Mouse (Mus musculus) forebrain, embryonic 14.5 days (tissue): ENCODE measurements around the gene Smg7. TPM values are rescaled to one million over a fixed set of nuclear protein-coding genes. Genes with fewer than 3 reads are reported as not detected.

Experiments
- ATAC-seq: fragments of 200-750 bp; cut with Nextera tagmentation; 2 replicates; pipeline ENCODE4 v1.8.0; 2017; ENCODE audit warnings: mild to moderate bottlenecking, moderate library complexity
- DNase-seq: peaks from one replicate; pipeline ENCODE4 v3.0.0-alpha.2; 2015; ENCODE audit warnings: low spot score
- H3K27ac ChIP-seq: fragments of 300-500 bp; sonication (generic); 2 replicates; pipeline ENCODE4 v1.5.1; 2014; ENCODE audit warnings: low read depth, mild to moderate bottlenecking, control low read depth, low read length, moderate library complexity
- H3K27me3 ChIP-seq: fragments of 300-500 bp; sonication (generic); replicated peaks from 2 replicates; pipeline ENCODE4 v1.6.1; 2014; ENCODE audit warnings: low read length, control low read depth, mixed read lengths; ENCODE audit not compliant: control insufficient read depth, insufficient read depth
- H3K36me3 ChIP-seq: fragments of 300-500 bp; sonication (generic); 2 replicates; pipeline ENCODE4 v1.6.1; 2014; ENCODE audit warnings: low read length, control low read depth; ENCODE audit not compliant: control insufficient read depth, insufficient read depth
- H3K4me1 ChIP-seq: fragments of 300-500 bp; sonication (generic); 2 replicates; pipeline ENCODE4 v1.6.1; 2014; ENCODE audit warnings: antibody characterized with exemption, low read length, control low read depth; ENCODE audit not compliant: control insufficient read depth, insufficient read depth
- H3K4me2 ChIP-seq: fragments of 300-500 bp; sonication (generic); 2 replicates; pipeline ENCODE4 v1.6.1; 2014; ENCODE audit warnings: mild to moderate bottlenecking, control low read depth, low read length
- H3K4me3 ChIP-seq: fragments of 300-500 bp; sonication (generic); 2 replicates; pipeline ENCODE4 v1.5.1; 2014; ENCODE audit warnings: low read depth, low read length, control low read depth
- H3K9ac ChIP-seq: fragments of 300-500 bp; sonication (generic); 2 replicates; pipeline ENCODE4 v1.6.1; 2014; ENCODE audit warnings: mild to moderate bottlenecking, low read length, control low read depth, moderate library complexity
- H3K9me3 ChIP-seq: fragments of 300-500 bp; sonication (generic); replicated peaks from 2 replicates; pipeline ENCODE4 v1.6.1; 2016; ENCODE audit warnings: low read length, control low read depth, mixed read lengths; ENCODE audit not compliant: control insufficient read depth
- WGBS: fragments of 180-500 bp; shearing (Covaris S2); extraction: QIAGEN DNeasy Blood & Tissue Kit; methylation state at CpG from one replicate; pipeline ENCODE4 v1.1.7; 2014; 5-methylcytosine and 5-hydroxymethylcytosine counted together
- polyA plus RNA-seq: library from polyadenylated mRNA; unstranded; fragments of >200 nt; fragmentation: Nextera tagmentation; extraction: Ambion mirVana; gene quantifications from 2 replicates; pipeline ENCODE4 v1.2.1, GENCODE M21; 2014

The Smg7 gene
- polyA plus RNA-seq, 1 experiment from 2014 or later = 31.0 TPM

- no peaks in the 10 kb centered on the region for H3K9me3 ChIP-seq
- no peak overlapping the region for H3K9ac ChIP-seq
- H3K36me3 ChIP-seq = peaks cover 83% of the 10 kb centered on the region
- no peak overlapping the region for H3K27ac ChIP-seq
- WGBS = 97% methylated on average over 2 of the region's 2 CpGs
- DNase-seq (no peak), ATAC-seq (no peak)
- no peaks in the 10 kb centered on the region for H3K27me3 ChIP-seq
- H3K4me2 ChIP-seq = no peak overlapping the region
- no peak overlapping the region for H3K4me3 ChIP-seq
- H3K4me1 ChIP-seq = no peaks in the 10 kb centered on the region
Measured at GRCm38 (mm10) chr1:152846856-152847255, 55.6 kb downstream of the Smg7 start.

GRCm38 (mm10) chr1:152845211-152845730 lies 57.2 kb downstream of the Smg7 start:
- H3K36me3 ChIP-seq = peaks cover 83% of the 10 kb centered on the region
- no peak for ATAC-seq

GRCm38 (mm10) chr1:152844634-152845033 lies 57.8 kb downstream of the Smg7 start:
- Histone ChIP-seq H3K4me2 (no peak overlapping the region), H3K9ac (no peak overlapping the region), H3K9me3 (no peaks in the 10 kb centered on the region), H3K4me1 (no peaks in the 10 kb centered on the region), H3K27me3 (no peaks in the 10 kb centered on the region), H3K27ac (no peak overlapping the region), H3K4me3 (no peak overlapping the region), H3K36me3 (peaks cover 87% of the 10 kb centered on the region)
- 90% methylated on average over 1 of the region's 1 CpGs for WGBS
- ATAC-seq = no peak
- DNase-seq = no peak

More at GRCm38 (mm10) chr1:152845211-152845730, 57.2 kb downstream of the Smg7 start:
- H3K4me2 ChIP-seq = no peak overlapping the region
- H3K27ac ChIP-seq = no peak overlapping the region
- no peak overlapping the region for H3K4me3 ChIP-seq
- no peak for DNase-seq
- H3K27me3 ChIP-seq = no peaks in the 10 kb centered on the region
- no peak overlapping the region for H3K9ac ChIP-seq
- no peaks in the 10 kb centered on the region for H3K9me3 ChIP-seq
- no peaks in the 10 kb centered on the region for H3K4me1 ChIP-seq
- WGBS = 79% methylated on average over 3 of the region's 3 CpGs

GRCm38 (mm10) chr1:152841057-152841456 lies 61.4 kb downstream of the Smg7 start:
- no peak overlapping the region for H3K27ac ChIP-seq
- H3K36me3 ChIP-seq = peaks cover 87% of the 10 kb centered on the region
- H3K4me2 ChIP-seq = no peak overlapping the region
- no peak for ATAC-seq
- H3K9ac ChIP-seq = no peak overlapping the region
- no peak overlapping the region for H3K4me3 ChIP-seq
- H3K9me3 ChIP-seq = no peaks in the 10 kb centered on the region
- no peaks in the 10 kb centered on the region for H3K4me1 ChIP-seq
- no peak for DNase-seq
- no peaks in the 10 kb centered on the region for H3K27me3 ChIP-seq
- WGBS = 93% methylated on average over 2 of the region's 2 CpGs

GRCm38 (mm10) chr1:152840343-152840742 lies 62.1 kb downstream of the Smg7 start:
- H3K4me3 ChIP-seq = no peak overlapping the region
- DNase-seq (no peak), ATAC-seq (no peak)
- H3K27me3 ChIP-seq = no peaks in the 10 kb centered on the region
- no peak overlapping the region for H3K4me2 ChIP-seq
- WGBS = 92% methylated on average over 3 of the region's 3 CpGs
- no peak overlapping the region for H3K9ac ChIP-seq
- H3K36me3 ChIP-seq = peaks cover 87% of the 10 kb centered on the region
- H3K27ac ChIP-seq = no peak overlapping the region
- no peaks in the 10 kb centered on the region for H3K4me1 ChIP-seq
- no peaks in the 10 kb centered on the region for H3K9me3 ChIP-seq

- no peak overlapping the region for H3K4me3 ChIP-seq
- no peaks in the 10 kb centered on the region for H3K9me3 ChIP-seq
- no peak overlapping the region for H3K9ac ChIP-seq
- H3K27ac ChIP-seq = no peak overlapping the region
- no peaks in the 10 kb centered on the region for H3K4me1 ChIP-seq
- 94% methylated on average over 12 of the region's 12 CpGs for WGBS
- ATAC-seq = no peak
- no peaks in the 10 kb centered on the region for H3K27me3 ChIP-seq
- H3K36me3 ChIP-seq = peaks cover 76% of the 10 kb centered on the region
- no peak for DNase-seq
- no peak overlapping the region for H3K4me2 ChIP-seq
Measured at GRCm38 (mm10) chr1:152838841-152839240, 63.6 kb downstream of the Smg7 start.

- Histone ChIP-seq H3K27ac (no peak overlapping the region), H3K9ac (no peak overlapping the region), H3K36me3 (peaks cover 70% of the 10 kb centered on the region), H3K9me3 (no peaks in the 10 kb centered on the region), H3K4me1 (no peaks in the 10 kb centered on the region), H3K4me3 (no peak overlapping the region), H3K4me2 (no peak overlapping the region), H3K27me3 (no peaks in the 10 kb centered on the region)
- no peak for ATAC-seq
- DNase-seq = no peak
- WGBS = 85% methylated on average over 11 of the region's 11 CpGs
Measured at GRCm38 (mm10) chr1:152838026-152838702, 64.3 kb downstream of the Smg7 start.

GRCm38 (mm10) chr1:152835061-152835460 lies 67.4 kb downstream of the Smg7 start:
- Histone ChIP-seq H3K9ac (no peak overlapping the region), H3K4me2 (no peak overlapping the region), H3K9me3 (no peaks in the 10 kb centered on the region), H3K36me3 (peaks cover 48% of the 10 kb centered on the region), H3K27ac (no peak overlapping the region), H3K4me3 (no peak overlapping the region), H3K4me1 (no peaks in the 10 kb centered on the region), H3K27me3 (no peaks in the 10 kb centered on the region)
- 92% methylated on average over 3 of the region's 3 CpGs for WGBS
- DNase-seq = no peak
- no peak for ATAC-seq

GRCm38 (mm10) chr1:152832316-152832715 lies 70.1 kb downstream of the Smg7 start:
- whole genome bisulfite sequencing = 86% methylated on average over 6 of the region's 6 CpGs
- H3K9me3 ChIP-seq = no peaks in the 10 kb centered on the region
- H3K27me3 ChIP-seq = no peaks in the 10 kb centered on the region
- H3K36me3 ChIP-seq = peaks cover 25% of the 10 kb centered on the region
- no peaks in the 10 kb centered on the region for H3K4me1 ChIP-seq
- no peak for ATAC-seq
- H3K9ac ChIP-seq = no peak overlapping the region
- no peak overlapping the region for H3K4me2 ChIP-seq
- no peak for DNase-seq
- no peak overlapping the region for H3K27ac ChIP-seq
- H3K4me3 ChIP-seq = no peak overlapping the region
